Mouse (Mus musculus) frontal cortex, adult 2 months (tissue): ENCODE measurements at regions not wholly inside any gene's neighbourhood (a gene's known extent, or its start where the extent isn't known, plus 50 kb on each side); places are given as distances from the start of the nearest gene placed in this dataset.

ENCODE experiments used
- DNase-seq, 2 experiments: peaks; one replicate each; pipeline ENCODE4 v3.0.0; 2022; ENCODE audit warnings: low spot score in 1 of 2; ENCODE audit errors: extremely low spot score in 1 of 2

DNA sequence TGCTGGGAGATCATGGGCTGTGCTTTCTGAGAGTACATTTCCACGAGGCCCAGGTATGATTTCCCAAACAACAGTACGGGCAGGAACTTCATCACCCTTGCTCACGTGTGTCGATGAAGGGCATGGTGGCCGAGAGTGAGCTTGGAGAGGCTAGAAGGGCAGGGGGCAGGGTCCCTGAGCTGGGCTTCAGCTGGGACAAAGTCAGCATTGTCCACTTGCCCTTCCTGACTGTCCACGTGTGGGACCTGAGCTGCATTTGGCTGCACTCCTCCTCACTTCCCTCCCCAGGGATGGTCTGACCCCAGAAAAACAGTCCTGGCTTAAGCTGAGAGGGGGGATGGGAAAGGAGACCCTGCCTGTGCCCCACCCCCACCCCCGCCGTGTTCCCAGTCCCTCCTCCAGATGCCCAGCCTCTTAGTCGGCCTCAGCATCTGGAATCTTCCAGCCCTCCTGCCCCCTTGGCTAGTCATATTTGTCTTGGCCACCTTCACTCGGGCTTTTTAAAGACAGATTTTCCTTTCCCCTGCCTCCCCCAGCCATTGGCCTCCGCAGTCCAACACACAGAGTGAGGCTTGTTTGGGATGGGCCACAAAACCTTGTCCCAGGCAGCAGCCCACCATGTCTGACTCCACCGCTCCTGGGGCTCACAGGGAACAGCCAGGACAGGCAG, 58.6 kb downstream of the Isg20 start:
- DNase-seq = no peak

DNA sequence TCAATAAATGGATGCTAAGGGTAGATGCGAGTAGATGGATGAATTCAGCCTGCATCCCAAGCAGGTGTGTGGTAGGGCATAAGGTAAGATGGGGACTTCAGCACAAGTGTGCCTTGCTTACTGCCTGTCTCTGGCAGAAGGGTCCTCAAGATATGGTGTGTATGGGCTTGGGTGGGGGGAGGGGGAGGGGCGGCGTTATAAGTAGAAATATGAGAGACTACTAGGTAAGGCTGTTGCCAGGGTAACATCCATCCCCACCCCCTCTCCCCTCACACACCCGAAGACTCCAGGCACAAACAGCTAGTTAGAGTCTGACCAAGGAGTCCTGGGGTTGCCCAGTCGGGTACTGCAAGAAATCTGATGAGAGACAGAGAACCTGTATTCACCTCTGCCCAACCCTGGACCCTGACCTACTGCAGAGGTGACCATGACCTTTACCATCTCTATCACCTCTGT, 63.5 kb upstream of the Acan start:
- DNase-seq = no peak

DNA sequence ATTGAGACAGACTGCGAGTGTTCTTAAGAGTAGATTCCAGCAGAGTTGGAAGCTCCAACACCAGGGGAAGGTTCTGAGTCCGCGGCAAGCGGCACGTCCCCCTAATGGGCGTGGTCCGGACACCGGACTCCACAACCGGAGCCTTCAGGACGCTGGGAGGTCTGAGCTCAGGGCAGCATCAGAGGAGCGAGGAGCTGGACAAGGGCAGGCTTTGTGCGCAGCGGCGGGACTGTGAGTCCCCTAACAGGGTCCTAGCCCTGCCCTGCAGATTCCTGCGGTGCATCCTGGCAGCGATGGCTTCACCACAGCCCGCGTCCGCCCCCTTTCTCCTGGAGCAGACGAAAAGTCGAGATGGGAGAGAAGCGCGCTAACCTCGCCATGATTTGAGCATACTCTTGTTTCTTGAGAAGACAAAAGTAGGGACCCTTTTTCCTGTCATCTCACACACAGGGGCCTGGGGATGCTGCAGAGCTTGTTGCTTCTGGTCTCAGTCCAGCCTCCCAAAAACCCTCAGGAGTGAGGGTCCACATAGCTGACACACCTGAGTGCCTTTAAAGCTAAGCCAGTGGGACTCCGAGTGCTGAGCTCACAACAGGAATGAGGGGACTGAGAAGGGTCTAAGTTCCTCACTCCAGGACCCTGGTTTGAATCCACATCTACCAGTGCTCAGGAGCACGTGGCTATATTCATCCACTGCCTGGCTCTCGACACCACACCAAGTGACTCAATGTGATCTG, 62.8 kb upstream of the Acan start:
- DNase-seq = no peak

DNA sequence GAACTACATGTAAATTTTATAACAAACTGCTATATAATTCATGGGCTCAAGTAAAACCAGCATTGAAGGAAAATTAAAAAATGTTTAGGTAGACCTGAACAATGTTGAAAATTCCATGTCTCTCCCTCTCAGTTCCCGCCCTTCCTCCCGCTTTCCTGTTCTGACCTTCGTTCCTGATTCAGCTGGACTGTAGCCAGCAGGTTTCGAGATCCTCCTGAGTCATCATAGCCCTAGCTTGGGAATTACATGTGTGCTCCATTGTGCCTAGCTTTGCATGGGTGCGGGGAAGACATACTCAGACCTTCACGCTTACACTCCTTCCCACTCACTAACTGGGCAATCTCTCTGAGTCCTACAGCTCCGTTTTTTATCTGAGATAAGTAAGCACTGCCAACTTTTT, 60.3 kb upstream of the Acan start:
- DNase-seq = peak in 1 of 2 experiments; percentile 14

DNA sequence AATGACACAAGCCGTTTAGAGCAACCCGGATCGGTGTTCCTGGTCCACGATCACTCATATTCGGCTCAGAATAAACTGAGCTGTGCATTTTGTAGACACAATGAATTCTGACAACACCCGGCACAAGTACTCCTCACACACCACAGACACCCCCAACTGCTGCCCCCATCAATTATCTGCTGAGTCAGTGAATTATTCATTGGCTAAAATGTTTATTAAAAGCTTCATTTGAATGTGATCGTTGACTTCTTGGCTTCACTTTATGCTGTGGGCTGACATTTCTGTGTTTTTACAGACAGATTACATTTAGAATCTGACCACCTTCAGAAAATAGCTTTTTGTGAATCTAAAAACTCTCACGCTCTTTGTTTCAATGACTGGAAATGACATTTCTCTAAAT, 59.1 kb upstream of the Acan start:
- peak in 1 of 2 experiments; percentile 2 for DNase-seq

DNA sequence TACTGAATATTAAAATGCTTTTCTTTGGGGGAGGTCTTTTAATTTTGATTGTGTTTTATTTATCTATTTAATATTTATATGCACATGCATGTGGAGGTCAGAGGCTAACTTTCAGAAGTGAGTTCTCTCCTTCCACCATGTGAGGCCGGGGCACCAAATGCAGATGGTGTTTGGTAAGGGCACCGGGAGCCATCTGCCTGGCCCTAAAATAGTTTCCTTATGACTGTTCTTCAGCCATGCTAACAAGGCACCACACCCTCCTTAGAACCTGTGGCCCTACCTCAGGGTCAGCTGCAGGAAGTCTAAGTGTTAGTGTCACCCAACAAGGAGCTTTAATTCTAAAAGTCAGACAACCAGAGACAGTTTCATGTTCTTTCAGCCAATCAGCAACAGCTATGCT, 58.2 kb upstream of the Acan start:
- DNase-seq = no peak

GRCm38 (mm10) chr7:78995820-78996219, 57.5 kb upstream of the Acan start:
- no peak for DNase-seq
